Mouse (Mus musculus) forebrain, embryonic 16.5 days (tissue): ENCODE measurements around the gene Alpi. TPM values are rescaled to one million over a fixed set of nuclear protein-coding genes. Genes with fewer than 3 reads are reported as not detected.

Experiments used
- ATAC-seq: fragments of 200-750 bp; cut with Nextera tagmentation; 2 replicates; pipeline ENCODE4 v1.8.0; 2017; ENCODE audit warnings: mild to moderate bottlenecking, moderate library complexity
- H3K27ac ChIP-seq: fragments of 300-500 bp; sonication (generic); 2 replicates; pipeline ENCODE4 v1.5.1; 2014; ENCODE audit warnings: low read length, control low read depth
- H3K27me3 ChIP-seq: fragments of 300-500 bp; sonication (generic); replicated peaks from 2 replicates; pipeline ENCODE4 v1.6.1; 2014; ENCODE audit warnings: low read length; ENCODE audit not compliant: control insufficient read depth, insufficient read depth
- H3K36me3 ChIP-seq: fragments of 300-500 bp; sonication (generic); 2 replicates; pipeline ENCODE4 v1.6.1; 2014; ENCODE audit not compliant: control insufficient read depth, insufficient read depth
- H3K4me1 ChIP-seq: fragments of 300-500 bp; sonication (generic); replicated peaks from 2 replicates; pipeline ENCODE4 v1.6.1; 2014; ENCODE audit warnings: low read length; ENCODE audit not compliant: control insufficient read depth, insufficient read depth
- H3K4me2 ChIP-seq: fragments of 300-500 bp; sonication (generic); 2 replicates; pipeline ENCODE4 v1.6.1; 2014; ENCODE audit warnings: mild to moderate bottlenecking, low read length, control low read depth
- H3K4me3 ChIP-seq: fragments of 300-500 bp; sonication (generic); replicated peaks from 2 replicates; pipeline ENCODE4 v1.5.1; 2014; ENCODE audit warnings: mild to moderate bottlenecking, low read length, control low read depth
- H3K9ac ChIP-seq: fragments of 300-500 bp; sonication (generic); replicated peaks from 2 replicates; pipeline ENCODE4 v1.6.1; 2014; ENCODE audit warnings: low read depth, low read length, control low read depth
- H3K9me3 ChIP-seq: fragments of 300-500 bp; sonication (generic); 2 replicates; pipeline ENCODE4 v1.6.1; 2016; ENCODE audit warnings: low read length; ENCODE audit not compliant: control insufficient read depth
- WGBS: fragments of 180-500 bp; shearing (Covaris S2); extraction: QIAGEN DNeasy Blood & Tissue Kit; methylation state at CpG from one replicate; pipeline ENCODE4 v1.1.7; 2014; 5-methylcytosine and 5-hydroxymethylcytosine counted together
- polyA plus RNA-seq: library from polyadenylated mRNA; unstranded; fragments of >200 nt; fragmentation: Nextera tagmentation; extraction: Ambion mirVana; gene quantifications from 2 replicates; pipeline ENCODE4 v1.2.1, GENCODE M21; 2015

Alpi gene
- polyA plus RNA-seq, 1 experiment from 2014 or later = not detected

DNA sequence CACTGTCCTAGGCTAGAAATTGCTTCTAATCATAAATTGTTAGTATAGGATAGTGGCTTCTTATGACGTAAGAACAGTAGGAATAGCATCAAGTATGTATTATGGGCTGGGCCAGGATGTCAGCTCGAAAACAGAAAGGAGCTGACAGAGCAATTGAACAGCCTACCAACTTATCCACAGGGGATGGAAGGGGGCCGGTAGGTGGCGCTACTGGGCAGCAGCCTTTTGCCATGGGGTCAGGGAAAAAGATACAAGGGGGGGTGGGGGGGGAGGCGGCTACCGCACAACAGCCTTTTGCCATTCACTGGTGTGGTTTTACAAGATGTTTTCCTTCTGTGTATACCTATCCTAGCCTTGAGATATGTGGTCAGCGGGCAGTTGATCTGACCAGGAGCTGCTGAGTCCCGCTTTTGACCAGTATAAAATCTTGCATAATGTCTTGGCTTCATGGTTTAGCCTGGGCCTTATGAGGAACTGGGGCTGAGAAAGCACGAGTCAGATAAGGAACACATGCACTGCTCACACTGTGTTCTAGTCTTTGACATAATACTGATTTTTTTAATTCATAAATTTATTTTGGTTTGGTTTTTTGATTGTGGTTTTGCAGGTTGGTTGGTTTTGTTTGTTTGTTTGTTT is 10.4 kb upstream of the Alpi start:
- no peak overlapping the region for H3K27ac ChIP-seq
- no peaks in the 10 kb centered on the region for H3K9me3 ChIP-seq
- no peaks in the 10 kb centered on the region for H3K36me3 ChIP-seq
- WGBS = 36% methylated on average over 9 of the region's 9 CpGs
- H3K27me3 ChIP-seq = no peaks in the 10 kb centered on the region
- no peak overlapping the region for H3K9ac ChIP-seq
- ATAC-seq = no peak
- H3K4me1 ChIP-seq = no peaks in the 10 kb centered on the region
- no peak overlapping the region for H3K4me3 ChIP-seq
- H3K4me2 ChIP-seq = no peak overlapping the region

- no peak overlapping the region for H3K27ac ChIP-seq
- H3K36me3 ChIP-seq = no peaks in the 10 kb centered on the region
- no peaks in the 10 kb centered on the region for H3K27me3 ChIP-seq
- 85% methylated on average over 4 of the region's 4 CpGs for WGBS
- H3K4me3 ChIP-seq = no peak overlapping the region
- no peak overlapping the region for H3K4me2 ChIP-seq
- no peak overlapping the region for H3K9ac ChIP-seq
- H3K9me3 ChIP-seq = no peaks in the 10 kb centered on the region
- ATAC-seq = no peak
- no peaks in the 10 kb centered on the region for H3K4me1 ChIP-seq
Measured at GRCm38 (mm10) chr1:87108564-87108963, 7.2 kb upstream of the Alpi start.

GRCm38 (mm10) chr1:87106536-87106935 is 5.1 kb upstream of the Alpi start:
- Histone ChIP-seq H3K4me2 (no peak overlapping the region), H3K36me3 (no peaks in the 10 kb centered on the region), H3K9ac (no peak overlapping the region), H3K4me3 (no peak overlapping the region), H3K4me1 (no peaks in the 10 kb centered on the region), H3K27ac (no peak overlapping the region), H3K9me3 (no peaks in the 10 kb centered on the region), H3K27me3 (no peaks in the 10 kb centered on the region)
- WGBS = 78% methylated on average over 8 of the region's 8 CpGs
- no peak for ATAC-seq

GRCm38 (mm10) chr1:87103936-87104335 is 2.5 kb upstream of the Alpi start:
- Histone ChIP-seq H3K9ac (no peak overlapping the region), H3K27ac (no peak overlapping the region), H3K4me1 (no peaks in the 10 kb centered on the region), H3K27me3 (no peaks in the 10 kb centered on the region), H3K4me3 (no peak overlapping the region), H3K36me3 (no peaks in the 10 kb centered on the region), H3K4me2 (no peak overlapping the region), H3K9me3 (no peaks in the 10 kb centered on the region)
- ATAC-seq = no peak
- WGBS = 55% methylated on average over 1 of the region's 1 CpGs

DNA sequence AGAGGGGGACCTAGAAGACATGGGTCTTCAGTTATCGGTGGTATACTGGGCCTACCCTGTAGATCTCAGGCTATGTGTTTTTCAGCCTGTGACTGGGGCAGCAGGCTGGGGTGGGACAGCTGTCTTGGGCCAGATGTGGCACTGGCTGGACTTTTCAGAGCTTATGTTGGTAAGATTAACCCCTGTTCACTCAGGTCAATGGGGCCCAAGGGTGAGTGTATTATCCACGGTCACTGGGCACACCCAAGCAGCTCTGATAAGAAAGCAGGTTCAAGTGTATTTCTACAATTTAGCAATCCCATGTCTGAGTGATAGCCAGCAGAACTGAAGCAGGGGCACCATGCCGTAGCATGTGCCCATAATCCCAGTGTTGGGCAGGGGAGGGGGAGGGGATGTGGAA is 708 bp upstream of the Alpi start:
- Histone ChIP-seq H3K27ac (no peak overlapping the region), H3K36me3 (no peaks in the 10 kb centered on the region), H3K4me1 (no peaks in the 10 kb centered on the region), H3K4me2 (no peak overlapping the region), H3K4me3 (no peak overlapping the region), H3K9ac (no peak overlapping the region), H3K9me3 (no peaks in the 10 kb centered on the region), H3K27me3 (no peaks in the 10 kb centered on the region)
- ATAC-seq = no peak
- 96% methylated on average over 3 of the region's 3 CpGs for WGBS

DNA sequence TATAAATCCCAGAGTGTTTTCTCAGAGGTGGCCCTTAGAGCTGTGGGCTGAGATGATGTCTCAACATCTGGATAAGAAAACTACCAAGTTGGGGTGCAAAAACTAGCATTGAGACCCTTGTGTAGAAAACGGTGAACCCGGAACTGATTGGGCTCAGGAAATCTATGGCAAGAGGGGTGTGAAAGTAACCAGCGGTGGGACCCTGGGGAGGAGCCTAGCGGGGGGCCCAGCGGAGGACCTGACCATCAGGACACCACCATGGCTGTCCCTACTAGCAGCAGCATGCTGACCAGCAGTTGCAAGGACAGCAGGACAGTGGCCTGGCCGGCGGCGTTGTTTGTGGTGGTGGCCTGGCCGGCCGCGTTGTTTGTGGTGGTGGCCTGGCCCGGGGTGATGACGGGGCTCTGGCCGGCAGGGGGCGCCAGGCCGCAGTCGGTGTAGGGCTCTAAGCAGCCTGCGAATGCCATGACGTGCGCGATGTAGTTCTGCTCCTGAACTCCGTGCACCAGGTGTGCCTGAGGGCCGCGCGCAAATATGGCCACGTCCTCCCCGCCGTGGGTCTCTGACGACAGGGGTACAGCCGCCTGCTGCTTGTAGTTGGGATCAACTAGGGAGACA is 2.9 kb downstream of the Alpi start:
- H3K27me3 ChIP-seq = no peaks in the 10 kb centered on the region
- peak overlapping the region; percentile 11; the same call in 1 of the 2 replicates for H3K4me2 ChIP-seq
- WGBS = 10% methylated on average over 30 of the region's 30 CpGs
- H3K27ac ChIP-seq = no peak overlapping the region
- H3K4me3 ChIP-seq = no peak overlapping the region
- H3K36me3 ChIP-seq = no peaks in the 10 kb centered on the region
- no peaks in the 10 kb centered on the region for H3K9me3 ChIP-seq
- no peak overlapping the region for H3K9ac ChIP-seq
- no peaks in the 10 kb centered on the region for H3K4me1 ChIP-seq
- ATAC-seq = peak; percentile 64

GRCm38 (mm10) chr1:87095642-87096041 is 5.8 kb downstream of the Alpi start:
- H3K4me1 ChIP-seq = no peaks in the 10 kb centered on the region
- no peak overlapping the region for H3K4me3 ChIP-seq
- H3K9me3 ChIP-seq = no peaks in the 10 kb centered on the region
- no peaks in the 10 kb centered on the region for H3K36me3 ChIP-seq
- H3K4me2 ChIP-seq = no peak overlapping the region
- ATAC-seq = no peak
- no peak overlapping the region for H3K9ac ChIP-seq
- 71% methylated on average over 8 of the region's 8 CpGs for WGBS
- no peak overlapping the region for H3K27ac ChIP-seq
- no peaks in the 10 kb centered on the region for H3K27me3 ChIP-seq

DNA sequence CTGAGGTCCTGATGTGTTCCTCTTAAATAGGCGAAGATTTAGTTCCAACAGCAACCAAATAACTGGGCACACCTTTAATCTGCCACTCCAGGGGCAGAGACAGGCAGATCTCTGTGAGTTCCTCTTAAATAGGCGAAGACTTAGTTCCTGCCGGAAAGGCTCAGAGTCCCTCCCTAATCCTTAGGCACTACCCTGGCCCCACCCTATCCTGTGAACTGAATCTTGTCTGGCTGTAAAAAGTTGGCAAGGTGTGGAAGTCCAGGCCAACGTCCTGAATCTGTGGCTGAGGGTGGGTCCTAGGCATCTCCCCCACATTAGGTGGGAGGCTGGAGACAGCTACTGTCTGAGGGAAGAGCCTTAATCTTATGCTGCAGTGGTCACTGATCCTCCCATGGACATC is 11.6 kb downstream of the Alpi start, which contains the start of gene Alppl2:
Gene Alppl2, minus strand, starts transcription at position 101 of the 400 bp plus-strand sequence.
- H3K27ac ChIP-seq = no peak within 1 kb of the TSS
- no peak within 1 kb of the TSS for H3K4me2 ChIP-seq
- ATAC-seq = no peak
- no peaks in the 10 kb centered on the region for H3K9me3 ChIP-seq
- 86% methylated on average over 4 of the region's 4 CpGs for WGBS
- H3K9ac ChIP-seq = no peak within 1 kb of the TSS
- H3K4me1 ChIP-seq = no peaks in the 10 kb centered on the region
- H3K27me3 ChIP-seq = no peaks in the 10 kb centered on the region
- H3K4me3 ChIP-seq = no peak within 1 kb of the TSS
- no peaks in the 10 kb centered on the region for H3K36me3 ChIP-seq

DNA sequence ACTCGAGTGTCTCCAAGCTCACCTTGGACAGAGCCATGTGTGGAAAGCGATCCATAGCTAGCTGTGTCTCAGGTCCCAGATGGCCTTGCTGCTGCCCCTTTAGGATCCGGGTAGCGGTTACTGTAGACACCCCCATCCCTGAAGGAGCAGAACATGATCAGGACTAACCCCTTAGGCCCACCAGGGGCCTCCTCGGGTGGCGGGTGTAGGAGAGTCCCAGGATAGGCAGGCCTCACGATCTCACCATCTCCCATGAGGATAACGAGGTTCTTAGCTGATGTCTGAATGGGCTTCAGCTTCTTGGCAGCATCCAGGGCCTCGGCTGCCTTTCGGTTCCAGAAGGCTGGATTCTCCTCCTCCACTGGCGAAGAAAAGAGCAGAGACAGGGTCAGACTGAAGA is 12.2 kb downstream of the Alpi start:
- no peak overlapping the region for H3K27ac ChIP-seq
- ATAC-seq = no peak
- no peaks in the 10 kb centered on the region for H3K36me3 ChIP-seq
- H3K9me3 ChIP-seq = no peaks in the 10 kb centered on the region
- no peak overlapping the region for H3K4me3 ChIP-seq
- no peaks in the 10 kb centered on the region for H3K4me1 ChIP-seq
- H3K9ac ChIP-seq = no peak overlapping the region
- no peak overlapping the region for H3K4me2 ChIP-seq
- WGBS = 77% methylated on average over 11 of the region's 11 CpGs
- H3K27me3 ChIP-seq = no peaks in the 10 kb centered on the region
